Mouse (Mus musculus) thymus, adult 2 months (tissue): Measurements from ENCODE around the gene Adamtsl5.

Experiments used
- CTCF ChIP-seq: fragments of 200-500 bp; IDR thresholded peaks from 2 replicates; pipeline ENCODE4 v1.5.1; 2012; ENCODE audit warnings: mild to moderate bottlenecking, control low read depth, low read length, moderate library complexity, borderline replicate concordance; ENCODE audit not compliant: control insufficient read depth, poor library complexity, insufficient read depth; ENCODE audit errors: extremely low read depth
- POLR2A ChIP-seq: fragments of 200-500 bp; IDR thresholded peaks from 2 replicates; pipeline ENCODE4 v1.6.1; 2012; ENCODE audit warnings: mild to moderate bottlenecking, low read length, control low read depth, moderate library complexity; ENCODE audit not compliant: control insufficient read depth, poor library complexity, insufficient read depth; ENCODE audit errors: extremely low read depth

GRCm38 (mm10) chr10:80342749-80343424 lies 5.3 kb downstream of the Adamtsl5 start:
- no peak for TF ChIP-seq POLR2A
- no peak for TF ChIP-seq CTCF
